Mouse (Mus musculus) thymus, adult 2 months (tissue): ENCODE data around the gene Spdye4b.

Source experiments
- CTCF ChIP-seq: fragments of 200-500 bp; IDR thresholded peaks from 2 replicates; pipeline ENCODE4 v1.5.1; 2012; ENCODE audit warnings: mild to moderate bottlenecking, control low read depth, low read length, moderate library complexity, borderline replicate concordance; ENCODE audit not compliant: control insufficient read depth, poor library complexity, insufficient read depth; ENCODE audit errors: extremely low read depth
- POLR2A ChIP-seq: fragments of 200-500 bp; IDR thresholded peaks from 2 replicates; pipeline ENCODE4 v1.6.1; 2012; ENCODE audit warnings: mild to moderate bottlenecking, low read length, control low read depth, moderate library complexity; ENCODE audit not compliant: control insufficient read depth, poor library complexity, insufficient read depth; ENCODE audit errors: extremely low read depth

- no peak for TF ChIP-seq POLR2A
- no peak for TF ChIP-seq CTCF
Observed at GRCm38 (mm10) chr5:143150044-143150443, 30.8 kb upstream of the Spdye4b start.
